Comparison of ENCODE assay signal across 20 mouse cellular contexts in the genomic region with DNA sequence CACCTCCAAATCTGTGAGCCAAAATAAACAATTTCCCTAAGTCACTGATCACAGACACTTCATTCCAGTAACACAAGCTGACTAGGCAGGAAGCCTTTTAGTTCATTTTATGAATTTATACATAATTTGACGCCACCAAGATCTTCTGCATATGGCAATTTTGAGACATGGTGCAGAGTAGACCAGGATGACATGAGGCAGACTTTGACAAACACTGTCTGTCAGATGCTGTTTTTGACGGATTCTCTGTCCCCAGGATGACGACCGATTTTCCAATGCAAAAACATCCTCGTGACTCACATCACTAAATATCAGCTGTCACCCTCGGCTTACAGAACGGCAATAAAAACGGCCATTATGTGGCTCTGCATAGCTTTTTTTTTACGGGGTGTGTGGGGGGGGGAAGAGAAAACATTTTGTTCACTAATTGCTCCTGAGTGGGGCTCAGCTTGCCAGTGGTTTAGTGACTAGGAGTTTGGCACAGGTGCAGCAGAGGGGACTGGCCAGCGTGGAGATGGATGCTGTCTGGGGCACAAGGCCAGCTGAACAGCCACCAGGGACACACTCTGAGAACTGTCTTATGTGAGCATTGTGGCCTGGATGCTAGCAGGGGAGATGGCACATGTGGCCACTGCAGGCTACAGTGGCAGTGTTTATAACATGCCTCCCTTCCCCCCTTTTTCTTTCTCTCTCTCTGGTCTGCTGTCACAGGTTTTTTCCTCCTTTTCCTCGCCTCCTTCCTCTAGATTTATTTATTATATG.
DNase-seq lines count a peak whose midpoint lies in the region; ATAC-seq and TF ChIP-seq lines count a peak whose summit lies in the region.
"Had no signal": no experiment of that assay in that cellular context is flagged by ENCODE, and none has a peak within 500 bp of the region (broad histone marks: within the 10 kb centered on the region; RNA-seq: fewer than 3 reads in every experiment).

No protein-coding gene starts in this region.

- ATAC-seq in hindbrain, postnatal 0 days: no peak
- no peak for ATAC-seq in hindbrain, embryonic 14.5 days (ENCODE audit: low FRiP score)
- ATAC-seq in midbrain, postnatal 0 days (ENCODE audit: low FRiP score): no peak
- ATAC-seq in midbrain, embryonic 14.5 days (ENCODE audit: low FRiP score, low TSS enrichment): no peak
- ATAC-seq: intestine, postnatal 0 days had no signal

- peak; percentile 26 for TF ChIP-seq CTCF in hindbrain, postnatal 0 days (IDR thresholded peaks at IDR 0.05; ENCODE audit: low read depth)
- no peak for TF ChIP-seq CTCF in midbrain, postnatal 0 days (IDR thresholded peaks at IDR 0.05)
- TF ChIP-seq CTCF in heart, adult 2 months (IDR thresholded peaks at IDR 0.05): no peak

- no peak for TF ChIP-seq POLR2A in heart, adult 2 months (IDR thresholded peaks at IDR 0.05; ENCODE audit: insufficient read depth, low read depth, low read length)

- WGBS in hindbrain, postnatal 0 days: 57% methylated on average over 11 of the region's 11 CpGs
- 62% methylated on average over 11 of the region's 11 CpGs for WGBS in hindbrain, embryonic 14.5 days
- WGBS in midbrain, postnatal 0 days: 80% methylated on average over 11 of the region's 11 CpGs
- WGBS in midbrain, embryonic 14.5 days: 84% methylated on average over 11 of the region's 11 CpGs
- 79% methylated on average over 11 of the region's 11 CpGs for WGBS in heart, adult 2 months

- no peaks in the 10 kb centered on the region for H3K79me2 ChIP-seq in heart, adult 2 months (replicated peaks; ENCODE audit: control insufficient read depth, insufficient read depth, low read length)

- H3K27ac ChIP-seq in hindbrain, postnatal 0 days: peak overlapping the region; percentile 11; the same call in 1 of the 2 replicates
- no peak overlapping the region for H3K27ac ChIP-seq in hindbrain, embryonic 14.5 days
- no peak overlapping the region for H3K27ac ChIP-seq in midbrain, postnatal 0 days (ENCODE audit: low read depth, low read length)
- no peak overlapping the region for H3K27ac ChIP-seq in midbrain, embryonic 14.5 days (replicated peaks; ENCODE audit: low read depth, low read length)
- no peak overlapping the region for H3K27ac ChIP-seq in heart, adult 2 months
- H3K27ac ChIP-seq: embryonic facial prominence, embryonic 13.5 days; liver, embryonic 14.5 days; lung, embryonic 15.5 days; macrophage; midbrain, embryonic 12.5 days; stomach, embryonic 15.5 days had no signal

- intact Hi-C loops in heart, adult 2 months (cut with DNase I): no loop called here

- no peaks in the 10 kb centered on the region for H3K4me1 ChIP-seq in hindbrain, postnatal 0 days (ENCODE audit: insufficient read depth, low read length)
- no peaks in the 10 kb centered on the region for H3K4me1 ChIP-seq in hindbrain, embryonic 14.5 days (replicated peaks; ENCODE audit: control insufficient read depth, insufficient read depth, low read length)
- no peaks in the 10 kb centered on the region for H3K4me1 ChIP-seq in midbrain, postnatal 0 days (ENCODE audit: insufficient read depth, low read length)
- H3K4me1 ChIP-seq in midbrain, embryonic 14.5 days (ENCODE audit: control insufficient read depth, insufficient read depth, low read length): no peaks in the 10 kb centered on the region
- no peaks in the 10 kb centered on the region for H3K4me1 ChIP-seq in heart, adult 2 months (ENCODE audit: control insufficient read depth, insufficient read depth, low read length)
- H3K4me1 ChIP-seq: embryonic facial prominence, embryonic 13.5 days; lung, embryonic 15.5 days; midbrain, embryonic 12.5 days; stomach, embryonic 15.5 days had no signal

- H3K9me3 ChIP-seq in hindbrain, postnatal 0 days (ENCODE audit: low read length): no peaks in the 10 kb centered on the region
- 0 out of 2 replicates have a peak, but pooled peaks cover 7% of the 10 kb centered on the region for H3K9me3 ChIP-seq in hindbrain, embryonic 14.5 days (ENCODE audit: control insufficient read depth, low read length)
- H3K9me3 ChIP-seq in midbrain, postnatal 0 days (ENCODE audit: low read length): no peaks in the 10 kb centered on the region
- H3K9me3 ChIP-seq in midbrain, embryonic 14.5 days (ENCODE audit: control insufficient read depth, low read length): no peaks in the 10 kb centered on the region
- H3K9me3 ChIP-seq: embryonic facial prominence, embryonic 13.5 days; lung, embryonic 15.5 days; stomach, embryonic 15.5 days had no signal

- no peaks in the 10 kb centered on the region for H3K36me3 ChIP-seq in hindbrain, postnatal 0 days (ENCODE audit: insufficient read depth, low read length)
- H3K36me3 ChIP-seq in hindbrain, embryonic 14.5 days (replicated peaks; ENCODE audit: control insufficient read depth, insufficient read depth): no peaks in the 10 kb centered on the region
- H3K36me3 ChIP-seq in midbrain, postnatal 0 days (ENCODE audit: insufficient read depth, low read length): no peaks in the 10 kb centered on the region
- H3K36me3 ChIP-seq in midbrain, embryonic 14.5 days (ENCODE audit: control insufficient read depth, insufficient read depth, low read length): no peaks in the 10 kb centered on the region
- no peaks in the 10 kb centered on the region for H3K36me3 ChIP-seq in heart, adult 2 months (ENCODE audit: control insufficient read depth, insufficient read depth, low read length)
- H3K36me3 ChIP-seq: embryonic facial prominence, embryonic 13.5 days; lung, embryonic 15.5 days; midbrain, embryonic 12.5 days; stomach, embryonic 15.5 days had no signal

- no peak overlapping the region for H3K4me2 ChIP-seq in hindbrain, postnatal 0 days (ENCODE audit: low read depth, low read length)
- H3K4me2 ChIP-seq in hindbrain, embryonic 14.5 days (replicated peaks): no peak overlapping the region
- H3K4me2 ChIP-seq in midbrain, postnatal 0 days (ENCODE audit: low read depth, low read length, poor library complexity, severe bottlenecking): no peak overlapping the region
- no peak overlapping the region for H3K4me2 ChIP-seq in midbrain, embryonic 14.5 days (ENCODE audit: low read length)
- H3K4me2 ChIP-seq: embryonic facial prominence, embryonic 13.5 days; lung, embryonic 15.5 days; midbrain, embryonic 12.5 days; stomach, embryonic 15.5 days had no signal

- TF ChIP-seq EP300 in heart, adult 2 months (IDR thresholded peaks at IDR 0.05; ENCODE audit: insufficient read depth, low read depth, low read length): no peak

- peak; percentile 59 for DNase-seq in cerebellum, postnatal 14 days
- DNase-seq in cerebellum, postnatal 36 days: no peak
- peak; percentile 37 for DNase-seq in hindbrain, postnatal 0 days (ENCODE audit: low spot score)
- no peak for DNase-seq in hindbrain, embryonic 14.5 days (ENCODE audit: low spot score)
- DNase-seq in midbrain, postnatal 0 days (ENCODE audit: low spot score): peak; percentile 49
- DNase-seq in midbrain, embryonic 14.5 days: no peak
- no peak for DNase-seq in B cell, adult 2 months
- DNase-seq in heart, adult 2 months: no peak
- DNase-seq: gastrocnemius, postnatal 14 days; heart, adult 18-20 months; thymus, adult 18-20 months; thymus, postnatal 4 days had no signal

- no peak overlapping the region for H3K4me3 ChIP-seq in hindbrain, postnatal 0 days (ENCODE audit: low read length)
- no peak overlapping the region for H3K4me3 ChIP-seq in hindbrain, embryonic 14.5 days (replicated peaks; ENCODE audit: low read length)
- no peak overlapping the region for H3K4me3 ChIP-seq in midbrain, postnatal 0 days (ENCODE audit: low read depth, low read length)
- H3K4me3 ChIP-seq in midbrain, embryonic 14.5 days (replicated peaks; ENCODE audit: low read depth, low read length): no peak overlapping the region
- H3K4me3 ChIP-seq in heart, adult 2 months: no peak overlapping the region
- H3K4me3 ChIP-seq: embryonic facial prominence, embryonic 13.5 days; lung, embryonic 15.5 days; midbrain, embryonic 12.5 days; myocyte; stomach, embryonic 15.5 days had no signal

- H3K27me3 ChIP-seq in hindbrain, postnatal 0 days (ENCODE audit: insufficient read depth, low read length): no peaks in the 10 kb centered on the region
- no peaks in the 10 kb centered on the region for H3K27me3 ChIP-seq in hindbrain, embryonic 14.5 days (ENCODE audit: control insufficient read depth, insufficient read depth, low read length)
- H3K27me3 ChIP-seq in midbrain, postnatal 0 days (ENCODE audit: insufficient read depth, low read length): no peaks in the 10 kb centered on the region
- H3K27me3 ChIP-seq in midbrain, embryonic 14.5 days (ENCODE audit: control insufficient read depth, insufficient read depth, low read length): no peaks in the 10 kb centered on the region
- no peaks in the 10 kb centered on the region for H3K27me3 ChIP-seq in heart, adult 2 months (ENCODE audit: control insufficient read depth, insufficient read depth, low read length)
- H3K27me3 ChIP-seq: embryonic facial prominence, embryonic 13.5 days; lung, embryonic 15.5 days; midbrain, embryonic 12.5 days; stomach, embryonic 15.5 days had no signal

- H3K9ac ChIP-seq in hindbrain, postnatal 0 days (replicated peaks; ENCODE audit: low read length): no peak overlapping the region
- no peak overlapping the region for H3K9ac ChIP-seq in hindbrain, embryonic 14.5 days
- H3K9ac ChIP-seq in midbrain, postnatal 0 days (replicated peaks; ENCODE audit: low read length, poor library complexity, severe bottlenecking): no peak overlapping the region
- H3K9ac ChIP-seq in midbrain, embryonic 14.5 days (replicated peaks; ENCODE audit: low read length): no peak overlapping the region
- H3K9ac ChIP-seq in heart, adult 2 months (ENCODE audit: low read depth, low read length): no peak overlapping the region
- H3K9ac ChIP-seq: embryonic facial prominence, embryonic 13.5 days; liver, embryonic 14.5 days; lung, embryonic 15.5 days; midbrain, embryonic 12.5 days; stomach, embryonic 15.5 days had no signal

Comparison
In these comparisons a context has a peak if more than half of its experiments do, and no peak if none do; other contexts are left out.
1. DNase-seq: peak in cerebellum, postnatal 14 days (2 of 2), hindbrain, postnatal 0 days (single experiment) and midbrain, postnatal 0 days (single experiment); none in cerebellum, postnatal 36 days (0 of 2), hindbrain, embryonic 14.5 days (single experiment), midbrain, embryonic 14.5 days (single experiment), B cell, adult 2 months (0 of 2) and heart, adult 2 months (0 of 2).